Mouse (Mus musculus): ENCODE measurements at regions not wholly inside any gene's neighbourhood (a gene's known extent, or its start where the extent isn't known, plus 50 kb on each side); places are given as distances from the start of the nearest gene placed in this dataset.

DNA sequence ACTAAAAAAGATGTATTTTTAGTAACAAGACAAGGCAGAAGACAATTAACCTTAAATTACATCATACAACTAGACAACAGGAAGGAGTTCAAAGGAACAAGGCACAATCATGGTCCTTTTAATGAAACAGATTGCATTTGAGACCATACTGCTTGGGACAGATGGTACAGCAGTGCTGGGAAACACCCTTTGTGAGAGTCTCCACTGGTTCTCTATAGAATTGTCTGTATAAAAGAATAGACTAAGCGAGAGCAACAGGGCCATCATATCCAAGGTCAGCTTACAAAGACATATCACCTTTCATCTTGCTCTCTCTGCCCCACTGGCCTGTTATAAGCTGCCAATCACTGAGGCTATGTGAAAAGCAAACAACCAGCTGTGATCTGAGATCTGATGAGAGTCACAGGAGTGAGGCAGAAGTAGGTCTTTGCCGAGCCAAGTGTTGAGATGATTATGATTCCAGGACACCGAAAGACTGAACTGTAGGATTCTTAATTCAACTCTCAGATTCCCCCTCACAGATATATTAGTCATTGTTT is 224.6 kb upstream of the Ptger4 start:
- H3K4me3 ChIP-seq = no peak overlapping the region
- no peak for TF ChIP-seq CTCF (conservative IDR thresholded peaks at IDR 0.05)
- H3K27ac ChIP-seq = no peak overlapping the region
- no peak for DNase-seq (ENCODE audit: low spot score in 2 of 2)

DNA sequence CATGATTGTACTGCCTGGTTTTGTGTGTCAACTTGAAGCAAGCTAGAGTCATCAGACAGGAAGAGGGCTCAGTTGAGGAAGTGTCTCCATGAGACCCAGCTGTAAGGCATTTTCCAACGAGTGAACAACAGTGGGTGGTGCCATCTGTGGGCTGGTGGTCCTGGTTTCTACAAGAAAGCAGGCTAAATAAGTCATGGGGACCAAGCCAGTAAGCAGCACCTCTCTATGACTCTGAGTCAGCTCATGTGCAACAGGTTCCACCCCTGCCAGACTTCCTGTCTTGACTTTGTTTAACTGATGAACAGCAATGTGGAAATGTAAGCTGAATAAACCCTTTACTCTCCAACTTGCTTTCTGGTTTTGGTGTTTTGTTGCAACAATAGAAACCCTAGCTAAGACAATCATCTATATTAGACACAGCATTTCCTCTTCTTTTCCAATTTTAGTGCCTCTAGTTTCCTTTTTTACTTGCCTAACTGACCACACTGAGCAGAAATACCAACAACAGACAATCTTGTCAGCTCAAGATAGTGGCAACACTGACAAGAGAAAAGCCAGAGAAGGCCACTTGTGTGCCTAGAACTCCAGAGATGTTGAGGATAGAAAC is 231.5 kb upstream of the Ptger4 start:
- H3K27ac ChIP-seq = no peak overlapping the region
- TF ChIP-seq CTCF (conservative IDR thresholded peaks at IDR 0.05) = no peak
- DNase-seq (ENCODE audit: low spot score in 2 of 2) = no peak
- H3K4me3 ChIP-seq = no peak overlapping the region

DNA sequence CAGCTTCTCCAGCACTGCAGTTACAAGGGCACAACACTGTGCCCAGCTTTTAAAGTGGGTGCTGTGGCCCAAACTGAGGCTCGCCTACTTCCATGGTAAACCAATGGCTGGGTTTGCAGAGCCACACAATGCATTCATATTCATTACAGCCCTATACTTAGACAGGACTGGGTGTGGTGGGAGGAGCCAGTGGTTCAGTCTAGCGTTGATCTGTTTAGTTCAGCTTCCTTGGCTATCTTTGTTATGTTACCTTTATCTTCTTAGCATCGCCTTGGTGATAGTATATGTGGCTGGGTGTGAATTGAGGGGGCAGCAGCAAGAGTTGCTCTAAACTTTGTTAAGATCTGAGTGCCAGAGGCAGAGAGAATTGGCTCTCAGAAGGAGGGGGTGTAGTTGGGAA is 249.3 kb upstream of the Ptger4 start:
- TF ChIP-seq CTCF (conservative IDR thresholded peaks at IDR 0.05) = no peak
- no peak overlapping the region for H3K27ac ChIP-seq
- H3K4me3 ChIP-seq = no peak overlapping the region
- no peak for DNase-seq (ENCODE audit: low spot score in 2 of 2)

DNA sequence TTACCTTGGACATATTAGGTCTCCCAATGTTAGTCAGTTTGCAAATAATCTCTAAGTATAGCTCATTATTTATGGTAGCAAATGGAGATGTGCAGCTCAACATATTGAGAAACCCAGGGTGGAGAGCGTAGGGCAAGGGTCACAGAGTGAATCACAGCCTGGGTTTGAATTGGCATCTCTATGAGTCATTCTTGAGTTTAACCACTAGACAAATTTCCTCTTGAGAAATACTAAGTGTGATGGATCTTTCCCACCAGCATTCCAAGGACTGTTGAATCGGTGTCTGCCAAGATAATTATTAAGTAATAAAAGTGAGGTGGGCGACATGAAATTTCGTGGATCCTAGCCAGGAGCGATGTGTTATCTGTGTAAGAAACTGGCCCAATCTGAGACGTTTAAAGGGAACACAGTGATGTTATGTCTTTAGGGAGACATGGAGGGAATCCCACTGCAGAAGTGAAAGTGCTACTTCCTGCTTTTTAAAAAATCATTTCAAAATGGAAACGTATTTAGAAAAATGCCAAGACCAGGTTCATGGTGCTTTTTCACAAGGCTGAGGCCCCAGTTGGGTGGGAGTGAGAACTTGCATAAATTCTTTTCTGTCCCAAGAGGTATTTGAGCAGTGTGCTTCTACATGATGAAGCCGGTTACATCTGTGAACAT is 251.3 kb upstream of the Ptger4 start:
- H3K27ac ChIP-seq = no peak overlapping the region
- no peak for TF ChIP-seq CTCF (conservative IDR thresholded peaks at IDR 0.05)
- DNase-seq (ENCODE audit: low spot score in 2 of 2) = no peak

DNA sequence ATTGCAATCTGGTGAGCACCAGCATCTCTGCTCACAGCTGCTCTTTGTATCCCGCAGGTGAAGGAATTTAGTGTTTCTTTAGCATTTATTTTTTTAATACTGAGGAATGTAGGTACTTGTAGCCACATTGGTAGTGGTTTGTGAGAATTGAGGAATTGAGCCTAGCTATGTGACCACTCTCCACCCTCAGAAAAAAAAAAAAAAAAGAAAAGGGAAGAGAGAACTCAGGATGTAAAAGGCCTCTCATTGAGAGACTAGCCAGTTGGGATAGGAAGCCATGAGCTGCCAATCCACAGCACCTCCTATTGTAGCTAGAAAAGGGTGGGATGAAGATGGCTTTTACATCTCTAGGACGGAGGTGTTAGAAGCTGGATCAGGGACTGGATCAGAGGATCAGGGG is 252.0 kb upstream of the Ptger4 start:
- DNase-seq (ENCODE audit: low spot score in 2 of 2) = no peak
- TF ChIP-seq CTCF (conservative IDR thresholded peaks at IDR 0.05) = no peak
- no peak overlapping the region for H3K4me3 ChIP-seq
- H3K27ac ChIP-seq = no peak overlapping the region

More for the DNA sequence above, 251.3 kb upstream of the Ptger4 start:
- H3K4me3 ChIP-seq = no peak overlapping the region

DNA sequence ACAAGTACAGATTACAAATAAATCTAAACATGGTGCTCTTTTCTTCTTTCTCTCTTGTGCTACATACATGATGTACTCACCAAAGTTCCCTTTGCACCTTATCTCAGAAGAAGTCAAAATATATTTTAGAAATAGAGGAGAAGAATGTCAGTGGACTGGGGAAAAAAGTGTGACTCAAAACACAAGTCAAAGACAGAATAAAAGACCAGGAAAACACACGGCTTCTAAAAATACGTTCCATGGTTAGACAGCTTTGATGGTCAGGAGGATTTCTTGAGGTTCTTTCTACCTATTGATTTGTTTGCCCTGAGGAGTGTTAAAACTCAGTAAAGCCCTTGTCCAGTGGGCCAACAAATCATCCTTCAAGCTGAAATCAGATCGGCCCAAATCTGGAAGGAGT is 260.5 kb upstream of the Ptger4 start:
- H3K27ac ChIP-seq = no peak overlapping the region
- DNase-seq (ENCODE audit: low spot score in 2 of 2) = no peak
- no peak overlapping the region for H3K4me3 ChIP-seq
- TF ChIP-seq CTCF (conservative IDR thresholded peaks at IDR 0.05) = no peak

DNA sequence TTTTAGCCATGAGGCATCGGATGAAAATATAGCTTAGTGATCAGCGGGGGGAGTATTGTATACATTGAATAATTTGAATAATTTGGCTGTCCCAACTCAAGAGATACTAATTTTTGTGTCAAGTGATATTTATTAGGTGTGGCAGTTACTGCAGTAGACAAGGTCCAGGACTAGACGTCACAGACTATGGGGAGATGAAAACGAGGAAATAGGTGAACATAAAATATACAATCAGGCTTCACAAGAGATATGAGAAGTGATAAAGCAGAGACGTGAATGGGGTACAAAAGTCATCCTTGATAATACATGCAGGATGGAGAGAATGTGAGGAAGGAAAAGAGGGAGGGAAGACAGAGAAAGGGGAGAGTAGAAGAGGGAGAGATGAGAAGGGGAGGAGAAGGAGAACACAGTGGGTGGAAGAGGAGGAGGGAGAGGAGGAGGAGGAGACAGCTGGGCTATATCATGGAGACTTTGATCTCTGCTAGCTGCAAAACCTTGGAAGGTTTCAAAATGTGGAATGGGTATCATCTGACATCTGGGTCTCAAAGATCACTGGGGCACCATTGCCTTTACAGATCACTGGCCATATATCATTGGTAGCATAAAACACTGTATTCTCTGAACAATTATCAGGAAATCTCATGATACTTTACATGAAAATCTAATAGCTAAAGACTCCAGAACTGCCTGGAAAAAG is 263.0 kb upstream of the Ptger4 start:
- no peak for DNase-seq (ENCODE audit: low spot score in 2 of 2)
- H3K4me3 ChIP-seq = no peak overlapping the region
- TF ChIP-seq CTCF (conservative IDR thresholded peaks at IDR 0.05) = no peak

DNA sequence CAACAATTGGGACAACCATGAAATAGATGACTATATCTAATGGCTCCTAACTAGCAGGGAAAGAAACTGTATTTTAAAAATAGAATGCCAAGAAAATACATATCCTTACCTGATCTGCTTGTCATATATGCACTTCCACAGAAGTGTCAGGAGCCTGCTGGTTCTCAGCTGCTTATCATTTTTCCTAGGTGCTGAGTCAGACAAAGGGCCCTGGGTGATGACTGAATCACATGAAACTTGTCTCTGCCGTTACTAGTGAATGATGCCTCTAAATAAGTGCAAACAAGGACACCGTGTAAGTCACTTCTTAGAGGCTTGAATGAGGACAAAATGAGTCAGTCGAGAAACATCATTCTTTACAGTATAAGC is 263.5 kb upstream of the Ptger4 start:
- TF ChIP-seq CTCF (conservative IDR thresholded peaks at IDR 0.05) = no peak
- H3K4me3 ChIP-seq = no peak overlapping the region
- DNase-seq (ENCODE audit: low spot score in 2 of 2) = no peak
- H3K27ac ChIP-seq = no peak overlapping the region

More for the DNA sequence above, 263.0 kb upstream of the Ptger4 start:
- H3K27ac ChIP-seq = no peak overlapping the region

DNA sequence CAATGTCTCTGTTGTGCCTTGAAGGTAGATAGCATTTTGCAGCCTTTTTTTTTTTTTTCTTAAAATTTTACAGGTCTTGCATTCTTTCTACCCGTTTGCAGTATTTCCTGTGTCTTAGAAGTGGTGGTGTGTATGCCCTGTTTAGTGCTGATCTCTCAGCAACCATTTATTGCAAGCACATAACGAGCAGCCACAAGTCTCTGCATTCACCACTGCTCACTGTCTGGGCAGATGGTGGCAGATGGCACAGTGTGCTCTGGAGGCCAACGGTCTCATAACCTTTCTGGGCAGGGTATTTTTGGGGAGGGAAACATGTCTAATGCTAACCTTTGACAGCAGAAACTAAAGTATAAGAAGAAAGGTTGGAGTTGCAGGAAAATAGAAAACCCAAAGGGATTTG is 266.1 kb upstream of the Ptger4 start:
- no peak for DNase-seq (ENCODE audit: low spot score in 2 of 2)

DNA sequence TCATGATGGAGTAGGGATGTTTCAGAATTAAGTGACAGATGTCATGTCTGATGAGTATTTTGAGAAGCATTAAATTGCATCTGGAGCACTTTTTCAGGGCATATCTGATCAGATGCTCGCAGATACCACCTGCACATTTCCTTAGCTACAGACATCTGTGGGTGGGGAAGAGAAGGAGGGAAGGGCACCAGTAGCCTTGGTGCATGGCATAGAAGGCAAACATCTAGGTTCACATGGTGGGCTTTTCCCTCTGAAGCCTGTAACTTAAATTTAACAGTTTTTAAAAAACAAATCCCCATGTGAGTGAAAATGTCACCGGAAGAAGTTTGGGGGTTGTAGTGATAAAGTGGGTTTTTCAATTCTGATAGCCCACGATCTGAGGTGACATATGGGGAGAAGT is 267.1 kb upstream of the Ptger4 start:
- Histone ChIP-seq H3K4me3 (no peak overlapping the region), H3K27ac (no peak overlapping the region)
- DNase-seq (ENCODE audit: low spot score in 2 of 2) = no peak
- no peak for TF ChIP-seq CTCF (conservative IDR thresholded peaks at IDR 0.05)

More for the DNA sequence above, 266.1 kb upstream of the Ptger4 start:
- Histone ChIP-seq H3K27ac (no peak overlapping the region), H3K4me3 (no peak overlapping the region)
- TF ChIP-seq CTCF (conservative IDR thresholded peaks at IDR 0.05) = no peak

DNA sequence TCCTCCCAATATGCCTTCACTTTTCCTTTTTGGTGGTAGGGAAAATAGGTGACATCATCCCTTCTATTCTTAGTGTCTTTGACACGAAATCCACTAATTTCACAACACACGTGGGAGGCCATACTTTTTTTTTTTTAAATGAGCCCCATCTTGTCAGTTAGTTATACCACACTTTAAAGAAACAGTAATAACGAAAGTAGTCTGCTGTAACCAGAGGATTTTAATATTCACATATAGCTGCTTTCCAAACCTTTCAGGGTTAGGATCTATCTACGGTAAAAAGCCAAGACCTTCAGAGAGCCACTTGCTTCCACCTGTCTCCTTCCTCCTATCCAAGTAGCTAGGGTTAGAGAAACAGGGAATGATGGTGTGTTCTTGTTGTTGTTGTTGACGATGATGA is 268.6 kb upstream of the Ptger4 start:
- no peak for DNase-seq (ENCODE audit: low spot score in 2 of 2)

DNA sequence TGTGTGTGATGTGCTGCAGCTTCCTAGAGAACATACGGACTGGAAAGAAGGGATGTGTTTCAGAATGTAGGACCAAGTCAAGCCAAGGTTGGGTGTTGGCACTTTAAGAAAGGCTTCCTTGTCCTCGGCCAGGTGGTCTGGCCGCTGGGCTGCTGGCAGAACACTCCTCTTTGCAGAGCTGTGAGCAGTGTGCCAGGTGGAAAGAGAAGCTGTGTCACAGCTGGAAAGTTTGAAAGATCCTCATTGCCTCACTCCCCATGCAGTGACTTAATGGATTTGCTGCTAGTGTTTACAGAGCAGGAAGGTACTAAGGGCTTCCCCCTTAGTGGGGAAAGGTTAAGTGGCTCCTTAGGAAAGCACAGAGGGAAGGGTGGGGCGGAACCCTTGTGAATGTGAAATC is 269.2 kb upstream of the Ptger4 start:
- TF ChIP-seq CTCF (conservative IDR thresholded peaks at IDR 0.05) = no peak
- DNase-seq (ENCODE audit: low spot score in 2 of 2) = no peak

More for the DNA sequence above, 268.6 kb upstream of the Ptger4 start:
- no peak overlapping the region for H3K27ac ChIP-seq
- TF ChIP-seq CTCF (conservative IDR thresholded peaks at IDR 0.05) = no peak
- H3K4me3 ChIP-seq = no peak overlapping the region

DNA sequence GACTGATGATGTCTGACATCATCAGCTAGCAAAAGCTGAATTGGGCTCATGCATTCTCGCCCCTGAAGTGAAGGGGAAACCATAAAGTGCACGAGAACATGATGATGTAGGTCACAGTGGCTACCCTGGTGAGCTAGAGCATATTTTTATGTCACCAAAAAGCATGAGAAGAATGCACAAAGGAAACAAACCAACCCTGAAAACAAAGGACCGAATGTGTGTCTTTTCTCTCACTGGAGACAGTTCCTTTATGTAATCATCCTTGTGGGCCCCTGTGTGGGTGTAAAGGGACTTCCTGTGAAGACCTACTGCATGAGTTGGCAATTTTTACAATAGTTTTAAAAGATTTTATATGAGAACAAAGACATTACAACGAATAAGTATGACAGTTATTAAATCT is 270.2 kb upstream of the Ptger4 start:
- no peak overlapping the region for H3K4me3 ChIP-seq
- H3K27ac ChIP-seq = no peak overlapping the region
- TF ChIP-seq CTCF (conservative IDR thresholded peaks at IDR 0.05) = no peak
- no peak for DNase-seq (ENCODE audit: low spot score in 2 of 2)

More for the DNA sequence above, 269.2 kb upstream of the Ptger4 start:
- Histone ChIP-seq H3K4me3 (no peak overlapping the region), H3K27ac (no peak overlapping the region)

Data from layer of hippocampus, adult 2 months (tissue).